Mouse (Mus musculus) intestine, postnatal 0 days (tissue): ENCODE results near the gene Nup37. TPM values are rescaled to one million over a fixed set of nuclear protein-coding genes. Genes with fewer than 3 reads are reported as not detected.

Experiments used
- ATAC-seq: fragments of 200-750 bp; cut with Nextera tagmentation; 2 replicates; pipeline ENCODE4 v1.8.0; 2017; ENCODE audit warnings: mild to moderate bottlenecking, moderate TSS enrichment, moderate library complexity
- H3K27ac ChIP-seq: fragments of 300-500 bp; sonication (generic); 2 replicates; pipeline ENCODE4 v1.5.1; 2014; ENCODE audit warnings: mild to moderate bottlenecking, low read depth, low read length, moderate library complexity
- H3K27me3 ChIP-seq: fragments of 300-500 bp; sonication (generic); replicated peaks from 2 replicates; pipeline ENCODE4 v1.6.1; 2014; ENCODE audit warnings: low read length, mixed read lengths; ENCODE audit not compliant: control insufficient read depth, insufficient read depth
- H3K36me3 ChIP-seq: fragments of 300-500 bp; sonication (generic); 2 replicates; pipeline ENCODE4 v1.6.1; 2014; ENCODE audit warnings: mild to moderate bottlenecking, moderate library complexity; ENCODE audit not compliant: control insufficient read depth, insufficient read depth
- H3K4me1 ChIP-seq: fragments of 300-500 bp; sonication (generic); replicated peaks from 2 replicates; pipeline ENCODE4 v1.6.1; 2014; ENCODE audit warnings: antibody characterized with exemption, low read length, mixed read lengths; ENCODE audit not compliant: control insufficient read depth, insufficient read depth
- H3K4me2 ChIP-seq: fragments of 300-500 bp; sonication (generic); replicated peaks from 2 replicates; pipeline ENCODE4 v1.6.1; 2014; ENCODE audit warnings: low read depth, mild to moderate bottlenecking, moderate library complexity
- H3K4me3 ChIP-seq: fragments of 300-500 bp; sonication (generic); 2 replicates; pipeline ENCODE4 v1.5.1; 2014; ENCODE audit warnings: low read depth, low read length
- H3K9ac ChIP-seq: fragments of 300-500 bp; sonication (generic); 2 replicates; pipeline ENCODE4 v1.6.1; 2014; ENCODE audit warnings: mild to moderate bottlenecking, low read depth, low read length
- H3K9me3 ChIP-seq: fragments of 300-500 bp; sonication (generic); 2 replicates; pipeline ENCODE4 v1.6.1; 2016; ENCODE audit warnings: mixed run types; ENCODE audit not compliant: control insufficient read depth
- CTCF ChIP-seq: sonication (generic); IDR thresholded peaks from 2 replicates; pipeline ENCODE4 v1.5.1; 2016; ENCODE audit warnings: low read depth, mild to moderate bottlenecking, control low read depth, antibody characterized with exemption, moderate library complexity
- WGBS: fragments of 180-500 bp; shearing (Covaris S2); extraction: QIAGEN DNeasy Blood & Tissue Kit; methylation state at CpG from one replicate; pipeline ENCODE4 v1.1.7; 2014; 5-methylcytosine and 5-hydroxymethylcytosine counted together
- polyA plus RNA-seq: library from polyadenylated mRNA; unstranded; fragments of >200 nt; fragmentation: Nextera tagmentation; extraction: Ambion mirVana; gene quantifications from 2 replicates; pipeline ENCODE4 v1.2.1, GENCODE M21; 2015

The Nup37 gene
- polyA plus RNA-seq, result 24.7 and 27.4 TPM in 2 replicates

DNA sequence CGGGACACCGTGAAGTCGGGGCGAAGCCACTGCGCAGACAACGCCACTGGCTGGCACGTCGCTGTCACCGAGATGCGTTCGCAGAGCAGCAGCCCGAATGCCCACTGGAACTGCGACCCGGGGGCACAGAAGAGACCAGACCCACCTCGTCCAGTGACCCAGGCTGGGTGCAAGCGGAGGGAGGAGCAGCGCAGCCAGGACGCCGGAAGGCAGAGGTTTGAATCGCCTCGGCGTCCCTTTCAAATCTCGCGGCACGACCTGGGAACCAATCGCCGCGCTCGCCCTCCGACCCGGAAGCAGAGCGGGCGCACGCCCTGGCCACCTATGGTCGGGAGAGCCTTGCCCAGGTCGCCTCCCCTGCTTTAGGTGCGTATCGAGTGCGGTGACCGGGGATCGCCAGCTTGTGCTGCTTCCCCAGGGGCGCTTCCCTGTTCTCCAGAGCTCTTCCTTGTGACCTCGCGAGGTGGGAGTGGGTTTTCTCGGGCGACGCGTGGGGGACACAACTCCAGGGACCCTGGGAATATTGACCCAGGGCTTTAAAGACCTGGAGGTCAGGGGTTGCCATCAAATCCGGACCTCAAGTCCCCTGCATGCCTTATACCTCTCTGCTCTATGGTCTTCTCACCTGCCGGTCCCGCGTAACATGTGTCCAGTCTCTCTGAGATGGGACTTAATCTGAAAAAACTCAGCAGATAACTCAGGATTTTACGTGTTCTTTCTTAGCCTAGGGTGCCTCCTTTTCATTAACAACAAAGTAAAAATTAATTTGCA is at the start of gene Nup37, which contains the start of gene Parpbp:
TSS of gene Nup37 (plus strand) at position 286 of the 771 bp plus-strand sequence.
TSS of gene Parpbp (minus strand) at position 235 of the 771 bp plus-strand sequence.
- H3K9ac ChIP-seq, result peak within 1 kb of the TSS; percentile 62
- H3K36me3 ChIP-seq, result no peaks in the 10 kb centered on the region
- WGBS, result under 1% methylated on average over 53 of the region's 53 CpGs
- TF ChIP-seq CTCF, result no peak
- H3K27ac ChIP-seq, result no peak within 1 kb of the TSS
- no peaks in the 10 kb centered on the region for H3K27me3 ChIP-seq
- peak within 1 kb of the TSS; percentile 78 for H3K4me2 ChIP-seq
- no peaks in the 10 kb centered on the region for H3K4me1 ChIP-seq
- no peaks in the 10 kb centered on the region for H3K9me3 ChIP-seq
- peak; percentile 99 for ATAC-seq
- H3K4me3 ChIP-seq, result peak within 1 kb of the TSS; percentile 67

DNA sequence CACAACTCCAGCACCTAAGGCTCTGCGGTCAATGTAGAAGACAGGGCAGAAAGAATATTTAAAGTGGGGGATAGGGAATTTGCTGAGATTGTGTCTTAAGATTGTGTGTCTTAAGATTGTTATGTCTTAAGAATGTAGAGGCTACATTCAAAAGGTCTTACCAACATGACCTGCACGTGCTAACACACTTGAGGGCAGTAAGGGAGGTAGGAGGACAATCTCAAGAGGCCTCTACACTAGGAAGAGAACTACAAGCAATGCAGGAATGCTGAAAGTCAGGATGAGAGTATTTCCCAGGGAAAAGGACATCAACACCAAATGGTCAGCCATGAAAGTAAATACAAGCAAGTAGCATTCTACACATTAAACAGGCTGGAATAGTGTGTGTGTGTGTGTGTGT is 40.6 kb upstream of the Nup37 start:
- Histone ChIP-seq H3K9ac (no peak overlapping the region), H3K4me3 (no peak overlapping the region), H3K9me3 (no peaks in the 10 kb centered on the region), H3K4me2 (no peak overlapping the region), H3K27me3 (no peaks in the 10 kb centered on the region), H3K4me1 (no peaks in the 10 kb centered on the region), H3K27ac (no peak overlapping the region), H3K36me3 (no peaks in the 10 kb centered on the region)
- WGBS, result 92% methylated on average over 2 of the region's 2 CpGs
- no peak for TF ChIP-seq CTCF
- ATAC-seq, result no peak

DNA sequence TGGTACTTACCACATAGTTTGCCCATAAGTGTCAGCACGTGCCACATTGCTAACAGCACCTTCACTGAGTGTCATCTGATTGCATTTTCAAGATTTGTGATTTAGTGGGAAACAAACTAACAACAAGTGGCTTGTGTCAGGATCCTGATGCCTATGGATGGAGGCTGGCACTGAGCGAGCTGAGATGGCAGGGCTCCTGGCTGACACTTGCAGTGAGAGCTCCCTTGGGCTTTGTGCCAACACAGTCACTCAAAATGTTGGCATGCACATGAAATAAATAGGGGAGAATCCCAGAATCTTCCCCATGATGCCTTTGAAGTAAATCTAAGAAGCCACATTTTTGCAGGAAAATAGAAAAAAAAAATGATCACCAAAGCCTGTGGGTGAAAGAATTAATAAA is 33.5 kb upstream of the Nup37 start:
- WGBS, result 94% methylated on average over 2 of the region's 2 CpGs
- no peak for ATAC-seq
- H3K9me3 ChIP-seq, result no peaks in the 10 kb centered on the region

GRCm38 (mm10) chr10:88119721-88120120 is 27.1 kb upstream of the Nup37 start:
- Histone ChIP-seq H3K4me1 (no peaks in the 10 kb centered on the region), H3K36me3 (no peaks in the 10 kb centered on the region), H3K4me2 (no peak overlapping the region), H3K9me3 (no peaks in the 10 kb centered on the region), H3K27me3 (no peaks in the 10 kb centered on the region), H3K4me3 (no peak overlapping the region), H3K27ac (no peak overlapping the region), H3K9ac (no peak overlapping the region)
- TF ChIP-seq CTCF, result peak; percentile 41
- no peak for ATAC-seq

More for the DNA sequence above, 33.5 kb upstream of the Nup37 start:
- H3K27ac ChIP-seq, result no peak overlapping the region
- H3K27me3 ChIP-seq, result no peaks in the 10 kb centered on the region
- H3K9ac ChIP-seq, result no peak overlapping the region
- no peak overlapping the region for H3K4me2 ChIP-seq
- H3K4me1 ChIP-seq, result no peaks in the 10 kb centered on the region
- H3K36me3 ChIP-seq, result peaks cover 11% of the 10 kb centered on the region
- no peak overlapping the region for H3K4me3 ChIP-seq
- TF ChIP-seq CTCF, result no peak

- no peaks in the 10 kb centered on the region for H3K27me3 ChIP-seq
- H3K4me1 ChIP-seq, result no peaks in the 10 kb centered on the region
- H3K9me3 ChIP-seq, result no peaks in the 10 kb centered on the region
- 0 out of 2 replicates have a peak, but pooled peaks cover 8% of the 10 kb centered on the region for H3K36me3 ChIP-seq
- no peak overlapping the region for H3K4me2 ChIP-seq
- H3K4me3 ChIP-seq, result no peak overlapping the region
- TF ChIP-seq CTCF, result no peak
- 98% methylated on average over 16 of the region's 16 CpGs for WGBS
- no peak for ATAC-seq
- H3K27ac ChIP-seq, result no peak overlapping the region
- no peak overlapping the region for H3K9ac ChIP-seq
Measured at GRCm38 (mm10) chr10:88135630-88136029, 11.2 kb upstream of the Nup37 start.

- H3K9ac ChIP-seq, result peak overlapping the region; percentile 62
- 0 out of 2 replicates have a peak, but pooled peaks have one; percentile 2 for ATAC-seq
- TF ChIP-seq CTCF, result no peak
- H3K4me1 ChIP-seq, result no peaks in the 10 kb centered on the region
- peak overlapping the region; percentile 67 for H3K4me3 ChIP-seq
- 9% methylated on average over 7 of the region's 7 CpGs for WGBS
- no peak overlapping the region for H3K27ac ChIP-seq
- H3K4me2 ChIP-seq, result peak overlapping the region; percentile 78
- no peaks in the 10 kb centered on the region for H3K27me3 ChIP-seq
- H3K36me3 ChIP-seq, result no peaks in the 10 kb centered on the region
- no peaks in the 10 kb centered on the region for H3K9me3 ChIP-seq
Measured at GRCm38 (mm10) chr10:88146187-88146586, 605 bp upstream of the Nup37 start.
